Mouse (Mus musculus) CH12.LX (cell line): ENCODE measurements around the gene Tmsb4x.

ENCODE experiments used
- CTCF ChIP-seq, 2 experiments: IDR thresholded peaks in 1 of 2; conservative IDR thresholded peaks in 1 of 2; 2 replicates each; pipeline ENCODE4 v1.5.1; 2011 to 2012; ENCODE audit warnings: low read depth in 2 of 2, low read length in 2 of 2, improper control_type of control experiment in 1 of 2, inconsistent platforms in 1 of 2, mild to moderate bottlenecking in 1 of 2, moderate library complexity in 1 of 2
- HCFC1 ChIP-seq: IDR thresholded peaks from 2 replicates; pipeline ENCODE4 v1.6.1; 2012; ENCODE audit warnings: low read depth, mild to moderate bottlenecking, inconsistent platforms, low read length, improper control_type of control experiment
- NRF1 ChIP-seq: IDR thresholded peaks from 2 replicates; pipeline ENCODE4 v1.6.1; 2014; ENCODE audit warnings: low read depth, mild to moderate bottlenecking, inconsistent platforms, low read length, improper control_type of control experiment, moderate library complexity
- POLR2A ChIP-seq: IDR thresholded peaks from 2 replicates; pipeline ENCODE4 v1.6.1; 2011; ENCODE audit warnings: low read depth, mild to moderate bottlenecking, improper control_type of control experiment, low read length
- ZKSCAN1 ChIP-seq: IDR thresholded peaks from 2 replicates; pipeline ENCODE4 v1.6.1; 2012; ENCODE audit warnings: low read depth, inconsistent platforms, low read length, improper control_type of control experiment, borderline replicate concordance

DNA sequence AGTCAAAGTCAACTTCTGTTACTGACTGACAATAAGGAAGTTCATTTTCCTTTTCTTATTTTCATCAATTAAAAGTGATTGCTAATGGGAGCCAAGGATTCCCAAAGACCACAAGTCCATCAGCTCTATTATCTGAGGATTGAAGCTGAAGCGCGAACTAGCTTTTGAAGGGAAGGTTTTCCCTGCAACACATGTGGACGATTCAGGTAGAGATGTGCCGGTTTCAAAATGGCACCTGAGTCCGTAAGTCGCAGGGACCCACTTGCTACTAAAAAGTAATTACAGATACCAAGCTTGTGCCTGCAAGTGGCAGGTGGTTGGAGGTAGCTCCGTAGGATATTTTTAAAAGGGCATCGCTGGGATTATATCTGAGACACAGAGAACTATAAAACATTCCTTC, 713 bp upstream of the Tmsb4x start:
- TF ChIP-seq POLR2A (no peak), ZKSCAN1 (no peak), NRF1 (no peak), HCFC1 (no peak), CTCF (conservative IDR thresholded peaks at IDR 0.05 in 1 of 2, IDR thresholded peaks at IDR 0.05 in 1 of 2; ENCODE audit: low read depth in 2 of 2, low read length in 2 of 2) (no peak)
